Mouse (Mus musculus): ENCODE data around the gene Sprr2j-ps.

- TF ChIP-seq MAX (IDR thresholded peaks at IDR 0.05) (no peak), CTCF (IDR thresholded peaks at IDR 0.05; ENCODE audit: control insufficient read depth, insufficient read depth, insufficient read length) (no peak), CEBPB (IDR thresholded peaks at IDR 0.05; ENCODE audit: low read depth) (no peak), MYOD1 (IDR thresholded peaks at IDR 0.05; ENCODE audit: control insufficient read depth, insufficient read length, low read depth) (no peak)
These were observed 14.4 kb downstream of the Sprr2j-ps start, which contains the start of gene Sprr2k for GRCm38 (mm10) chr3:92432282-92432681.

Measured in C2C12 (cell line).